Mouse (Mus musculus): Measurements from ENCODE around the gene Tomm20. TPM values are rescaled to one million over a fixed set of nuclear protein-coding genes. Genes with fewer than 3 reads are reported as not detected.
"Not testable (repeated sequence)": the region's sequence is repeated elsewhere in the genome, so short reads cannot be mapped to it uniquely, and the experiment has no call there.

The Tomm20 gene
- total RNA-seq (2021): 100 to 1,000 TPM; 108 to 118 TPM
- long read RNA-seq, experiment 1, full-length matches to known transcripts: 313 of 322 reads
- long read RNA-seq, experiment 1, partial matches to known transcripts: 1 of 322 reads
- long read RNA-seq, experiment 1, other reads (novel, unspliced or antisense): 8 of 322 reads
- long read RNA-seq, experiment 2, full-length matches to known transcripts: 269 of 273 reads
- long read RNA-seq, experiment 2, partial matches to known transcripts: 0 of 273 reads
- long read RNA-seq, experiment 2, other reads (novel, unspliced or antisense): 4 of 273 reads

GRCm38 (mm10) chr8:126945730-126946163, at the start of gene Tomm20:
Gene Tomm20 (minus strand): TSS chr8:126945844.
- DNase-seq (ENCODE audit: low spot score in 2 of 2): peak; percentile 95 to 96

GRCm38 (mm10) chr8:126994506-126994905, 48.9 kb upstream of the Tomm20 start:
- no peak for DNase-seq (ENCODE audit: low spot score in 2 of 2)

GRCm38 (mm10) chr8:126989363-126990153, 43.9 kb upstream of the Tomm20 start:
- DNase-seq (ENCODE audit: low spot score in 2 of 2): no peak

GRCm38 (mm10) chr8:126988346-126989006, 42.8 kb upstream of the Tomm20 start:
- DNase-seq (ENCODE audit: low spot score in 2 of 2): no peak

- DNase-seq (ENCODE audit: low spot score in 2 of 2): peak; percentile 37 to 60
Measured at GRCm38 (mm10) chr8:126986495-126986894, 40.9 kb upstream of the Tomm20 start.

- DNase-seq (ENCODE audit: low spot score in 2 of 2): no peak
Measured at GRCm38 (mm10) chr8:126980046-126980445, 34.4 kb upstream of the Tomm20 start.

- DNase-seq (ENCODE audit: low spot score in 2 of 2): no peak
Measured at GRCm38 (mm10) chr8:126979091-126979920, 33.7 kb upstream of the Tomm20 start.

GRCm38 (mm10) chr8:126978535-126978934, 32.9 kb upstream of the Tomm20 start:
- DNase-seq (ENCODE audit: low spot score in 2 of 2): not testable (repeated sequence)

- no peak for DNase-seq (ENCODE audit: low spot score in 2 of 2)
Measured at GRCm38 (mm10) chr8:126978028-126978427, 32.4 kb upstream of the Tomm20 start.

GRCm38 (mm10) chr8:126976608-126977348, 31.1 kb upstream of the Tomm20 start:
- DNase-seq (ENCODE audit: low spot score in 2 of 2): no peak

GRCm38 (mm10) chr8:126975706-126976105, 30.1 kb upstream of the Tomm20 start:
- no peak for DNase-seq (ENCODE audit: low spot score in 2 of 2)

GRCm38 (mm10) chr8:126974511-126974910, 28.9 kb upstream of the Tomm20 start:
- no peak for DNase-seq (ENCODE audit: low spot score in 2 of 2)

- no peak for DNase-seq (ENCODE audit: low spot score in 2 of 2)
Measured at GRCm38 (mm10) chr8:126973686-126974265, 28.1 kb upstream of the Tomm20 start.

- DNase-seq (ENCODE audit: low spot score in 2 of 2): no peak
Measured at GRCm38 (mm10) chr8:126972649-126973048, 27.0 kb upstream of the Tomm20 start.

- no peak for DNase-seq (ENCODE audit: low spot score in 2 of 2)
Measured at GRCm38 (mm10) chr8:126972102-126972501, 26.5 kb upstream of the Tomm20 start.

- DNase-seq (ENCODE audit: low spot score in 2 of 2): no peak
Measured at GRCm38 (mm10) chr8:126971314-126971664, 25.6 kb upstream of the Tomm20 start.

GRCm38 (mm10) chr8:126970579-126971313, 25.1 kb upstream of the Tomm20 start, which contains the start of gene Rbm34:
Gene Rbm34 (minus strand): TSS chr8:126971071.
- peak; percentile 80 to 91 for DNase-seq (ENCODE audit: low spot score in 2 of 2)

GRCm38 (mm10) chr8:126969546-126969945, 23.9 kb upstream of the Tomm20 start:
- no peak for DNase-seq (ENCODE audit: low spot score in 2 of 2)

- DNase-seq (ENCODE audit: low spot score in 2 of 2): no peak
Measured at GRCm38 (mm10) chr8:126968107-126968506, 22.5 kb upstream of the Tomm20 start.

Measured in gastrocnemius, postnatal 4 days (tissue).